8 mouse cellular contexts compared by ENCODE assay signal in genomic region chr2:18897742-18898256, GRCm38 (mm10).
DNase-seq lines count a peak whose midpoint lies in the region; ATAC-seq lines count a peak whose summit lies in the region.

No protein-coding gene starts in this region.

- 0 out of 2 replicates have a peak overlapping the region, but pooled peaks have one; percentile 25 for H3K27ac ChIP-seq in forebrain, embryonic 10.5 days
- H3K27ac ChIP-seq in forebrain, embryonic 15.5 days (replicated peaks) = no peak overlapping the region
- no peak overlapping the region for H3K27ac ChIP-seq in hindbrain, embryonic 12.5 days

- H3K27me3 ChIP-seq in forebrain, embryonic 10.5 days (ENCODE audit: poor library complexity, severe bottlenecking) = no peaks in the 10 kb centered on the region
- no peaks in the 10 kb centered on the region for H3K27me3 ChIP-seq in forebrain, embryonic 15.5 days
- H3K27me3 ChIP-seq in hindbrain, embryonic 12.5 days = no peaks in the 10 kb centered on the region

- no peak for ATAC-seq in forebrain, embryonic 15.5 days (replicated peaks)
- peak; percentile 93 for ATAC-seq in inflammation-experienced regulatory T-cells, adult 6 months
- no peak for ATAC-seq in hindbrain, embryonic 12.5 days (ENCODE audit: low FRiP score)

- peaks cover 4% of the 10 kb centered on the region; the same call in 1 of the 2 replicates for H3K9me3 ChIP-seq in forebrain, embryonic 10.5 days
- 0 out of 2 replicates have a peak, but pooled peaks cover 2% of the 10 kb centered on the region for H3K9me3 ChIP-seq in forebrain, embryonic 15.5 days
- no peaks in the 10 kb centered on the region for H3K9me3 ChIP-seq in hindbrain, embryonic 12.5 days (replicated peaks)

- H3K36me3 ChIP-seq in forebrain, embryonic 10.5 days (replicated peaks) = 0 out of 2 replicates have a peak, but pooled peaks cover 2% of the 10 kb centered on the region
- no peaks in the 10 kb centered on the region for H3K36me3 ChIP-seq in forebrain, embryonic 15.5 days
- no peaks in the 10 kb centered on the region for H3K36me3 ChIP-seq in hindbrain, embryonic 12.5 days

- no peak for DNase-seq in forebrain, embryonic 10.5 days (ENCODE audit: extremely low spot score, low spot score)
- DNase-seq in T-cell, adult 2 months (ENCODE audit: low spot score) = peak; percentile 31
- peak; percentile 67 for DNase-seq in lung, postnatal 36 days
- DNase-seq in ovary, postnatal 10 days (ENCODE audit: low spot score) = no peak
- DNase-seq in ovary, adult 18-20 months (ENCODE audit: low spot score) = no peak

- peaks cover 20% of the 10 kb centered on the region for H3K4me1 ChIP-seq in forebrain, embryonic 10.5 days
- H3K4me1 ChIP-seq in forebrain, embryonic 15.5 days = no peaks in the 10 kb centered on the region
- peaks cover 7% of the 10 kb centered on the region; the same call in 1 of the 2 replicates for H3K4me1 ChIP-seq in hindbrain, embryonic 12.5 days

- WGBS in forebrain, embryonic 10.5 days = 31% methylated on average over 10 of the region's 10 CpGs
- WGBS in forebrain, embryonic 15.5 days = 32% methylated on average over 10 of the region's 10 CpGs
- WGBS in hindbrain, embryonic 12.5 days = 48% methylated on average over 10 of the region's 10 CpGs

- H3K4me3 ChIP-seq in forebrain, embryonic 10.5 days = no peak overlapping the region
- H3K4me3 ChIP-seq in forebrain, embryonic 15.5 days = no peak overlapping the region
- no peak overlapping the region for H3K4me3 ChIP-seq in hindbrain, embryonic 12.5 days

- H3K4me2 ChIP-seq in forebrain, embryonic 15.5 days (replicated peaks) = no peak overlapping the region
- no peak overlapping the region for H3K4me2 ChIP-seq in hindbrain, embryonic 12.5 days (replicated peaks)

- no peak overlapping the region for H3K9ac ChIP-seq in forebrain, embryonic 15.5 days (replicated peaks)
- H3K9ac ChIP-seq in hindbrain, embryonic 12.5 days = no peak overlapping the region

Comparison
In these comparisons a context has a peak if more than half of its experiments do, and no peak if none do; other contexts are left out.
1. DNase-seq: peak in T-cell, adult 2 months (single experiment) and lung, postnatal 36 days (single experiment); none in forebrain, embryonic 10.5 days (single experiment), ovary, postnatal 10 days (single experiment) and ovary, adult 18-20 months (single experiment).